Mouse (Mus musculus) small intestine, adult 2 months (tissue): ENCODE data around the gene Gja6. TPM values are rescaled to one million over a fixed set of nuclear protein-coding genes. Genes with fewer than 3 reads are reported as not detected.

Source experiments
- H3K27ac ChIP-seq: fragments of 200-500 bp; 2 replicates; pipeline ENCODE4 v1.5.1; 2012; ENCODE audit warnings: low read depth, low read length, control low read depth, inconsistent platforms; ENCODE audit not compliant: insufficient read depth
- H3K27me3 ChIP-seq: fragments of 200-500 bp; 2 replicates; pipeline ENCODE4 v1.6.1; 2012; ENCODE audit warnings: mild to moderate bottlenecking, moderate library complexity, low read length, inconsistent platforms; ENCODE audit not compliant: control insufficient read depth, insufficient read depth
- H3K36me3 ChIP-seq: fragments of 200-500 bp; 2 replicates; pipeline ENCODE4 v1.6.1; 2012; ENCODE audit warnings: mild to moderate bottlenecking, low read length, control low read depth, inconsistent platforms; ENCODE audit not compliant: control insufficient read depth, insufficient read depth
- H3K4me1 ChIP-seq: fragments of 200-500 bp; 2 replicates; pipeline ENCODE4 v1.6.1; 2012; ENCODE audit warnings: low read length, inconsistent platforms, mixed read lengths; ENCODE audit not compliant: control insufficient read depth, insufficient read depth, insufficient read length
- H3K4me3 ChIP-seq: fragments of 200-500 bp; 2 replicates; pipeline ENCODE4 v1.5.1; 2012; ENCODE audit warnings: low read depth, mild to moderate bottlenecking, control low read depth, inconsistent platforms, low read length, moderate library complexity
- CTCF ChIP-seq: fragments of 200-500 bp; IDR thresholded peaks from 2 replicates; pipeline ENCODE4 v1.5.1; 2012; ENCODE audit warnings: low read depth, mild to moderate bottlenecking, control low read depth, inconsistent platforms, low read length, moderate library complexity, mixed read lengths; ENCODE audit not compliant: insufficient replicate concordance, insufficient read length; ENCODE audit errors: extremely low read depth
- POLR2A ChIP-seq: fragments of 200-500 bp; IDR thresholded peaks from 2 replicates; pipeline ENCODE4 v1.6.1; 2012; ENCODE audit warnings: low read depth, mild to moderate bottlenecking, control low read depth, inconsistent platforms, low read length, moderate library complexity
- WGBS: fragments of 180-500 bp; shearing (Covaris S2); methylation state at CpG from one replicate; pipeline ENCODE4 v1.1.7; 2018; 5-methylcytosine and 5-hydroxymethylcytosine counted together
- polyA plus RNA-seq: library from polyadenylated mRNA; depleted of rRNA; stranded (reverse); fragments of >200 nt; gene quantifications from 2 replicates; pipeline ENCODE4 v1.2.3, GENCODE M21; 2012; rRNA removed

Gja6 gene
- polyA plus RNA-seq = not detected in 2 replicates

DNA sequence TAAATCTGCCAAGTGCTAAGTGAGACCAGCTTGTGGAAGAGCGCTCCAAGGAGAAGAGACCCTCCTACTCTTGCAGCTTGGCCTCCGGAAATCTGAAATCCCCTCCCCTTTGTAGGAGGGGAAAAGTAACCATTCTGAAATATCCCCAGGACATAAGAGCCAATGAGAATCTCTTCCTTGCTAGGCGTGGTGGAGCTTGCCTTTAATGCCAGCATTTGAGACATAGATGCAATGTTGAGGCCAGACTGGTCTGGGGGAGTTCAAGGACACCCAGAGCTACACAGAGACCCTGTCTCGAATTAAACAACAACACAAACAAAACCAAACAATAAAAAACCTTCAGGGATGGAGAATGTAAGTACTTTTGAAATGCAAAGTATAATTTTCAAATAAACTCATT, at the start of gene Gja6:
Gja6 (minus strand) TSS at position 101 of the 400 bp plus-strand sequence.
- TF ChIP-seq POLR2A = no peak
- H3K27ac ChIP-seq = no peak within 1 kb of the TSS
- no peaks in the 10 kb centered on the region for H3K36me3 ChIP-seq
- H3K4me1 ChIP-seq = no peaks in the 10 kb centered on the region
- no peaks in the 10 kb centered on the region for H3K27me3 ChIP-seq
- WGBS = 77% methylated on average over 4 of the region's 4 CpGs
- H3K4me3 ChIP-seq = no peak within 1 kb of the TSS

DNA sequence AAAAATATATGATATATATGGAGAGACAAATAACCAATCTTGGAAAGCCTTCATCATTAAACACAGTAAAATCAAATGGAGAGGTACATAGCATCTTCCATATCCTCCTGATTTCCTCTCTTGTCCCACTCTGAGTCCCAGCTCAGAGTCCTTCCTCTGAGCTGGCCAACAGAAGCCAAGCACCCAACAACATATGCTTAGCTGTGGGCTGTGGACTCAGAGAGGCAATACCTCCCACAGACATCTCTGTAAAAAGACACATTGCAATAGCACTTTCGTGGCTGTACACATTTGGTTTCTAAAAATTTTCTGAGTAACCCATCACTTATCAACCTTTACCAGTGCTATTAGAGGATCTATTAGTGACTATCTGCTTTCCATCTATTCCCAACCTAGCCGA, 42.7 kb upstream of the Gja6 start:
- Histone ChIP-seq H3K4me3 (no peak overlapping the region), H3K4me1 (no peaks in the 10 kb centered on the region), H3K36me3 (no peaks in the 10 kb centered on the region), H3K27me3 (no peaks in the 10 kb centered on the region), H3K27ac (no peak overlapping the region)
- WGBS = 85% methylated on average over 2 of the region's 2 CpGs
- no peak for TF ChIP-seq CTCF
- TF ChIP-seq POLR2A = no peak

DNA sequence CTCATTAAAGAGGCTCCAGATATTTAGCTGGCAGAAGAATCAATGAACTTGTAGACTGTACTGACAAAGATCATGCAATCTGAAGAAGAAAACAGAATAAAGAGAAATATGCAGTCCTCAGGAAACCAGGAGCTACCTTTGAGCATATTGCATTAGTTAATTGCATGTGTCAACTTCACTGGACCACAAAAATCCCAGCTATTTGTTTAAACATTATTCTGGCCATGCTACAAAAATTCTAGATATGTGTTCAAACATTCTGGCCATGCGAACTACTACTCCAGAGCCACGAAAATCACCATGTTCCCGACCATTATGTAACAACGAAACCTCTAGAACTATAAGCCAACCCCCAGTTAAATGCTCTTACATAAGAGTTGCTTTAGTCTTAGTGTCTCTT, 37.9 kb upstream of the Gja6 start:
- Histone ChIP-seq H3K27me3 (no peaks in the 10 kb centered on the region), H3K27ac (no peak overlapping the region), H3K36me3 (no peaks in the 10 kb centered on the region), H3K4me1 (no peaks in the 10 kb centered on the region), H3K4me3 (no peak overlapping the region)
- TF ChIP-seq POLR2A (no peak), CTCF (no peak)
- WGBS = 72% methylated on average over 4 of the region's 4 CpGs

DNA sequence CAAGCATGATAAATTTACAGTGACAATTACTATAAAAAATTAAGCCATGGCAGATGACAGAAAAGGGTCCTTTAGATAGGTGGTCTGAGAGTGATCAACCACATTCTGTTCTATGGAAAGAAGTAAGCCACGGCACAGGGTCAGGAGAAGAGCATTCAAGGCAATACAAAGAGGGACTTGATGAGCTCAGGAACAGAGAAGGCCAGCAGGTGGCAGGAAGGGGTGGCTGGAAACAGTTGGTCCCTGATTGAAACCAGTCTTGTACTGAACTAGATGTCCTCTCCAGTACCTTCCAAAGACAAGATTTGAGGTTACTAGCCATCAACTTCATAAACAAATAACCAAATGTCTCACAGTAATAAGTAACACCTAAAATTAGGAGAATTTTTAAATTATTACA, 28.7 kb upstream of the Gja6 start:
- WGBS = 52% methylated on average over 1 of the region's 1 CpGs
- TF ChIP-seq POLR2A (no peak), CTCF (peak; percentile 13; the same call in 1 of the 2 replicates)
- Histone ChIP-seq H3K27me3 (no peaks in the 10 kb centered on the region), H3K4me1 (no peaks in the 10 kb centered on the region), H3K4me3 (no peak overlapping the region), H3K36me3 (no peaks in the 10 kb centered on the region), H3K27ac (no peak overlapping the region)

DNA sequence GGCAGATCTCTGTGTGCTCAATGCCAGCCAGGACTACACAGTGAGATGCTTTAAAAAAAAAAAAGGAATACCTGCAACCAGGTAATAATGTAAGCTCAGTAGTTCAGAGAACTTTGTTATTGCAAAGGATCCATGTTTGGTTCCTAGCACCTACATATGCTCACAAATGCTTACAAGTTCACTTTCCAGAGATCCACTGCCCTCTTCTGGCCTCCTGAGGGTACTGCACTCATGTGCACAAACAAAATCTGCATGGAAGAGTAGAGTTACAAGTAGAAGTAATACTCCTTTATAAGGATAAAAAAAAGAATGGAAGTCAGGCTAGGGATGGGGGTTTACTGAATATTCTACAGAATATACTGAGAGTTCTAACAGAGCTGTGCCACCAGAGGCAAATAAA, 23.8 kb upstream of the Gja6 start:
- Histone ChIP-seq H3K27me3 (no peaks in the 10 kb centered on the region), H3K27ac (no peak overlapping the region), H3K4me1 (no peaks in the 10 kb centered on the region), H3K36me3 (no peaks in the 10 kb centered on the region), H3K4me3 (no peak overlapping the region)
- no peak for TF ChIP-seq CTCF

DNA sequence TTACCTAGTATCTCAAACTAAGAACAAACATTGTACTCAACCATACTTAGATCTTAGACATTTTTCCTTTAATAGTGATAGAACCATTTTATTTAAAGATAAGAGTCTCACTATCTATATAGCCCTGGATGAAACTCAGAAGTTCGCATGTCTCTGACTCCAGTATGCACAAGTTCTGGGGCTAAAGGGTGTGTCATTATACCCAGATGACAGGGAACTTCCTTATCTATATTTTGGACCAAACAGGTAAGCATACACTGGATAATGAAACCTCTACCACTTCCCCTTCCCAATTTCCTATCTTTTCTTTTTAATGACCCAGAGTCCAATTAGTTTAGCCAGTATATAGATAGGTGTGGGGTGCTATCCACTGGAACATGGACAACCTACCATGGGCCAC, 22.0 kb upstream of the Gja6 start:
- no peaks in the 10 kb centered on the region for H3K36me3 ChIP-seq
- H3K27ac ChIP-seq = no peak overlapping the region
- TF ChIP-seq POLR2A = no peak
- no peak for TF ChIP-seq CTCF
- WGBS = 36% methylated on average over 1 of the region's 1 CpGs
- H3K27me3 ChIP-seq = no peaks in the 10 kb centered on the region
- no peak overlapping the region for H3K4me3 ChIP-seq
- H3K4me1 ChIP-seq = no peaks in the 10 kb centered on the region

DNA sequence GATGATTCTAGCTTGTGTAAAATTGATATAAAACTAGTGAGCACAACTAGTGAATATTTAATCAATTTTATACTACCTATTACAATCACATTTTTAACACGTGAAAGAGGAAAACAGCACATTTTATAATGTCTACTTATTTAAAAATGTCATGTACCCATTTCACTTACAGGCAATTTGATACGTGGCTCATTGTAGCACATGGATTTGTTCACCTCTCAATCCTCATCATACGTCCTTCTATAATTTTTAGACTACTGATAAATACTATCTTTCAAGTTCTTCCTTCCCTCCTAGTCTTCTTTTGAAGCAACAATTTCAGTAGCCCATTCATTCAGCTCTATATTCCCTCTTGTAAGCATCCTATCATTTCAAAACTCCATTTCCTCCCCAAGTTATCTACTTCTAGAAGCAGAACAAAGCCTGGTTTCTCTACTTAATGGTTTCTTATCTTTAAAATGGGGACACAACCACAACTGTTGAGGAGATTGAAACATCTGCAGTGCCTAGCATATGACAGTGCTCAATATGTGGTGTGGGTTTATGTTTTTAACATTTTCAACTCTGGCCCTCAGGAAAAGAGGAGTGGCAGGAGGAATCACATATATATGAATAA, 12.3 kb upstream of the Gja6 start:
- 89% methylated on average over 3 of the region's 3 CpGs for WGBS
- H3K27ac ChIP-seq = no peak overlapping the region
- H3K4me3 ChIP-seq = no peak overlapping the region
- no peaks in the 10 kb centered on the region for H3K36me3 ChIP-seq
- no peaks in the 10 kb centered on the region for H3K27me3 ChIP-seq
- TF ChIP-seq CTCF = no peak
- no peak for TF ChIP-seq POLR2A
- H3K4me1 ChIP-seq = no peaks in the 10 kb centered on the region

DNA sequence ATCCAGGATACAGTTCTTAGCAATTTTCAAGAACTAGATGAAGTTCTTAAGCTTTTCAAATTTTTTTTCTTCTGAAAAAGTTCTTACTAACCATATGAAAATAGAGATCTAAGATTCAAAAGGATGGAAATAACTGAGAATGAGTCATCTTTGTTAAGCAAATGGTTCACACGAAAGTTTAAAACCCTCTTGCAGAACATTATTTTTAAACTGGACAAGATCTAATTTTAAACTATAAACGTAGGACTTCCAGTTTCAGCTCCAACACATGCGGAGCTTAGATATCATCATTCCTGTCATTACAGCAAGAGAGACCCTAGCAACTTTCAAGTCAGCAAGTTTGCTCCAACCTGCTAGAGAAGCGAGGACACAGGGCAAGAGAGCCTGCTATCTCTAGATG, 375 bp downstream of the Gja6 start:
- Histone ChIP-seq H3K4me1 (no peaks in the 10 kb centered on the region), H3K36me3 (no peaks in the 10 kb centered on the region), H3K27ac (no peak overlapping the region), H3K27me3 (no peaks in the 10 kb centered on the region), H3K4me3 (no peak overlapping the region)
- WGBS = 83% methylated on average over 4 of the region's 4 CpGs
- no peak for TF ChIP-seq CTCF
